Mouse (Mus musculus) spleen, postnatal 10 days (tissue): ENCODE results near the gene Cntnap1.
"Not testable (repeated sequence)": the region's sequence is repeated elsewhere in the genome, so short reads cannot be mapped to it uniquely, and the experiment has no call there.

Source experiments
- DNase-seq, 2 experiments: peaks; one replicate each; pipeline ENCODE4 v3.0.0; 2021 to 2022; ENCODE audit warnings: low spot score in 2 of 2

Cntnap1 gene

DNA sequence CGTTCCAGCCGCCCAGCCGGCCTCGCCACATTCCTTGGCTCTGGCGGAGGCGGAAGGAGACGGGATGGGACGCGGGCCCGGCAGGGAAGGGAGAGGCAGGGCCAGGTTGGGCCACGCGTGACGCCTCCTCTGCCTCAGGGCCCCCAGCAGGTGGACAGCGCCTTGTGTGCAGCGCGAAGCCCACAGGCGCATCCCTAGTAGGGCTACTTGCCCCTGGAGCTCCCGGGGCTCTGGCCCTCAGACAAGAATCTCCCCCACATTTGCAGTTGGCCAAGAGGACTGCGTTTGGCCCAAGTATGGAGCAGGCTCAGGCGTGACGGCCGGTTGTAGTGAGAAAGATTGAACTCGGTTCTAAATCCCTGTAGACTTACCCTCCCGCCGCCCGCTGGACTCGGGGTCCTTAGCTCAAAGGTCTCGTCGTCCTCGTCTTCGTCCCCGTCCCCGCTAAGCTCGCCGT lies at the start of gene Cntnap1:
Gene Cntnap1, plus strand, starts transcription at position 170 of the 457 bp plus-strand sequence.
- peak; percentile 15 to 38 for DNase-seq

GRCm38 (mm10) chr11:101120545-101121188 lies 49.7 kb upstream of the Cntnap1 start:
- peak in 1 of 2 experiments; percentile 41 for DNase-seq

GRCm38 (mm10) chr11:101124494-101124893 lies 45.8 kb upstream of the Cntnap1 start:
- DNase-seq = not testable (repeated sequence)

GRCm38 (mm10) chr11:101125008-101125407 lies 45.3 kb upstream of the Cntnap1 start:
- DNase-seq = not testable (repeated sequence)

GRCm38 (mm10) chr11:101127075-101127474 lies 43.2 kb upstream of the Cntnap1 start:
- peak in 1 of 2 experiments; percentile 53 for DNase-seq

DNA sequence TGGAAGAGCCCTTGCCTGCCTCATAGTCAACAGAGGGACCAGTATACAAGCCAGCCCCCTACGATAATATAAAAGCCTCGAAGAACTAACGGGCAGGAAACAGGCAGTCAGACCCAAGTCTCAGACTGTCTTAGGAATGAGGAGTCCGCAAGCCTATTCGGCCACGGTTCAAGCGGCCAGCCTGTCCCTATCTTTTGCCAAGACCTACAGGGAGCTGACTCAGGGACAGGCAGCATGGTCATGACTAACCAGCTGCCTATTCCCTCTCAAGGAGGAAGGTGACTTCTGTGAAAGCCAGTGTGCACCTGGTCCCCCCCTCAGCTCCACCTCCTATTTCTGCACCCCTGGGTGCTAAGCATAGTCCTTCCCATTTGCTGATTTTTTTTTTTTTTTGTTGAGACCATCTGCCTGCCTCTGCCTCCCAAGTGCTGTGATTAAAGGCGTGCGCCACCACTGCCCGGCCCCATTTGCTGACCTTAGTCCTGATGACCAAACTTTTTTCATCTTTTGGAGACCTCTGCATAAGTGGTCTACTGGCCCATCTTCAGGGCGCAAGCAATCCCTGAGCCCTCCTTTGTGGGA lies 41.2 kb upstream of the Cntnap1 start:
- no peak for DNase-seq

- DNase-seq = peak in 1 of 2 experiments; percentile 24
Measured at GRCm38 (mm10) chr11:101130056-101130756, 40.1 kb upstream of the Cntnap1 start.

DNA sequence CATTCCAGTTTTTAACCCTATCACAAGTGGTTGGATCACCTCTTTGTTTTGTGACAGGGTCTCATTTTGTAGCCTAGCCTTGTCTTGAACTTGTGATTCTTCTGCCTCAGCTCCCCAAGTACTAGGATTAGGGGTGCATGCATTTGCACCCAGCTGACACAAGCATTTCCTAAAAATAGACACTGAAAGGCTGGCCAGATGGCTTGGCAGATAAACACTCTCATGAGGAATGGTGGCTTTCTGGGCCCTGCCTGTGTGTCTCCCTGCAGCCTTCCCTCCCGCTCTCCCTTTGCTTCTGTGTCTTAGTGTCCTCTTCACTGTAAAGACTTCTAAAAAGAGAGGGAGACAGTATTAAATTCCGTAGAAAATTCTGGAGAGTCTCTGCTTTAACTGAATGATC lies 39.1 kb upstream of the Cntnap1 start:
- no peak for DNase-seq

GRCm38 (mm10) chr11:101131701-101132100 lies 38.6 kb upstream of the Cntnap1 start:
- peak in 1 of 2 experiments; percentile 54 for DNase-seq

DNA sequence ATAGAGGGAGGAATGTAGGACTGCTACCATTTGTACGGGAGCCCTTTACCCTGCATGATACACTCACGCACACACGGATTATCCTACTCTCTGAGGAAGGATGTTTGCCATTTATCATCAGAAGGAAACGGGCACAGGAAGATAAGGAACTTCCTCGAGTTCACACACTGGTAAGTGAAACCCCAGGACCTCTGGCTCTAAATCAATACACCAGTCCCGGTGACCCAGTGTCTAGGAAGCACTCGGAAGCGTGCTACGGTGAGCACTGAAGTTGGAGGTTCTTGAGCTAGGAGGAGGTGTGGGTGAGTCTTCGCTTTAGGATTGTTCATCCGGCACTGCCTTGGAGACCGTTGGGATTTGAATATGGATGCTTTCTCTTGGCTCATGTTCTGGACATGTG lies 37.3 kb upstream of the Cntnap1 start:
- no peak for DNase-seq

DNA sequence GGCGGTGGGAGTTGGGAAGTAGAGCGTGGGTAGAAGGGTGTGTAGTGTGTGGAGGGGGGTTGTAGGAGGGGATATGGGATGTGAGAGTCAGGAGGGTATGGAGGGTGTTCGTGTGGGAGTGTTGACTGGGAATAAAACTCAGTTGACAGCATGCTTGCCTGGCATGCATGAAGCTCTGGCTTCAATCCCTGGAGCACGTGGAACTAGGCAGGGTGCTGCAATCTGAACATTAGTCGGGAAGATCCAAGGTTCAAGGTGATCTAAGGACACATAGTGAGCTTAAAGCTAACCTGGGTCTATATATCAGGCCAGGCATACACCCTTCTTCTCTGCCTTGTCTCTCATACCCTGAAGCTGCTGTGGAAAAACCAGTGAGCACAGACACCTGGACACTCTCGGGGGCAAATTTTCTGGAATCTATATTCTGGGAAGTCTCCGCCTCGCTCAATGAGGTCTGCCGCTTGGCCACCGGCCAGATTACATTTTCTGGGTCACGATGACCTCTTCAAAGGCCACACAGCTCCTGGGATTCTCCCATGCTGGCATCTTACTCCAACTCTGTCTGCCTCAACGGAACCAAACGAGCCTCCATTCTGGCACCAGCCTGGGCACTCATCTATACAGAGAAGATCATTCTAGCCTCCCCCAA lies 36.0 kb upstream of the Cntnap1 start:
- no peak for DNase-seq

DNA sequence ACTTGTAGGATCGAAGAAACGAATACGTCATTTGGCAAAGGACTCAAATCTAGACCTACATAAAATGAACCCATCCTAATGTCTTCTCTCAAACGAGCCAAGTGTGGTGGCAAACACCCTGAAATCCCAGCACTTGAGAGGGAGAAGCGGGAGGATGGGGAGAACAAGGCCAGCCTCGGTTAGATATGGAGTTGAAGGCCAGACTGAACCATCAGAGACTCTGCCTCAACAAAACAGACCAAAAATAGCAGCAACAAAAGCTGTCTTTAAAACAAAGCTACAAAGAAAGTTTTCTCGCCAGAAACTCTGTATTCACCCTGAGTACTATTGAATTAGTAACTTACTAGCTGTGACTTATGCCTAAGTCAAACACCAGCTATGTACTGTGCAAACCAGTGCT lies 33.3 kb upstream of the Cntnap1 start:
- DNase-seq = no peak

DNA sequence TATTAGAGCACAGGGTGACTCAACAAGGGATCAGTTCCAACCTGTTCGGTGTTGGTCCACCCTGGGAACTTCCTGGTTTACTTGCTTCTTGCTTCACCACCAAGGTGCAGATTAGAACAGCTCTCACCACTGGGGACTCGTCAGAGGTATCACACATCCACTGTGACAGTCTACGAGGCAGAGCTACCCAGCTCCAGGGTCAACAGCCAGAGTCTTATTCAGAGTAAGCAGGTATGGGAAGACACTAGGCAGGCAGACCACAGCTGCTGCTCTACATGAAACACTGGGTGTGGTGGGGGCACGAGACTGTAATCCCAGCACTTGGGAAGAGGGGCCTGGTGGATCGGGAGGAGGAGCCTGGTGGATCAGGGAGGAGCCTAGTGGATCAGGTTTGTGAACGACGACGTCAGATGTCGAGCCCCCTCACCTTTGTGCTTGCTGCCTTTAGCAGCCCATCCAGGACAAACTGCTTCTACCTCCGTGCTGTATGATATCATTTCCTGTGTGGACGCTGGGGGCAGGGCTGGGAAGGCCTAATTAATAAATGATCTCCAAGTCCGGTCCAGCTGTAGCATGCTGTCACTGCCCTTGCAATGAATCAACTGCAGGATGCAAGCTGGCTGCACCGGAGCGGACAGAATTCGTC lies 31.7 kb upstream of the Cntnap1 start:
- DNase-seq = no peak

DNA sequence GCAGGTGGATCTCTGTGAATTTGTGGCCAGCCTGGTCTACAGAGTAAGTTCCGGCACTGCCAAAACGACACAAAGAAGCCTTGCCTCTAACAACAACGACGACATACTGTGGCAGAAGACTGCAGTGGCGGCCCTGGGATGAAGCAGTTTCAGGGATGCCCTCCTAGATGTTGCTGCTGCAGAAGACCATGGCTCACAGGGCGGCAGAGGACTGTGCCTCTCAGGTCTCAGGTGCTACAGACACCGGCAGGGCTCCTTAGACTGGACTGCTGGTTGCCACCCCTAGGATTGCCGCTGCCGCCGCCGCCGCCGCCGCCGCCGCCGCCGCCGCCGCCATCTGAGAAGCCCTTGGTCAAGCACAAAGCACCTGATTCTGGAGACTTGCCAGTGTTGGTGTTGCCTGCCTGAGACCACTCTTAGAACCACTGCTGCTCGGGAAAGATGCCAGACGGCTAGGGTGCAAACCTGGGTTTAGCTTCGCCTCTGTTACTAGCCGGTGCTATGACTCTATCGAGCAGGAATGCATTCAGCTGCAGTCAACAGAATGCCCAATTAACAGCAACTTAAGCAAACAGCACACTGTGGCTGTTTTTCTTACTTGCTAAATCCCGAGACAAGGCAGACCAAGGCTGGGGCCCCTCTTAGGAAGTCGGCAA lies 30.0 kb upstream of the Cntnap1 start:
- DNase-seq = no peak

DNA sequence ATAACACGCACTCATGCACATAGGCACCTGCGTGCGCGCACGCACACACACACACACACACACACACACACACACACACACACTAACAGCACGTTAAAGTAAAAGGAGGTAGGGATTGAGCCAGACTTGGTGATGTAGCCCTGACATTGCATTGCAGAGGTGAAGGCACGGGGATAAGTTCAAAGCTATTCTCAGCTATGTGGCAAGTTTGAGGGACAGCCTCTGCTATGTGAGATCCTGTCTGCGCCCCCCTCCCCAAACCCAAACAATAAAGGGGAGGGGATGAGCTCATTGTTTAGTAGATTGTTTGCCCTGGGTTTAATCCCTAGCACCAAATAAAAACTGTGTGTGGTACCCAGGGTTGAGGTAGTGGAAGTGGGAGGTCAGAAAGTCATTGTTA lies 29.2 kb upstream of the Cntnap1 start:
- DNase-seq = no peak

DNA sequence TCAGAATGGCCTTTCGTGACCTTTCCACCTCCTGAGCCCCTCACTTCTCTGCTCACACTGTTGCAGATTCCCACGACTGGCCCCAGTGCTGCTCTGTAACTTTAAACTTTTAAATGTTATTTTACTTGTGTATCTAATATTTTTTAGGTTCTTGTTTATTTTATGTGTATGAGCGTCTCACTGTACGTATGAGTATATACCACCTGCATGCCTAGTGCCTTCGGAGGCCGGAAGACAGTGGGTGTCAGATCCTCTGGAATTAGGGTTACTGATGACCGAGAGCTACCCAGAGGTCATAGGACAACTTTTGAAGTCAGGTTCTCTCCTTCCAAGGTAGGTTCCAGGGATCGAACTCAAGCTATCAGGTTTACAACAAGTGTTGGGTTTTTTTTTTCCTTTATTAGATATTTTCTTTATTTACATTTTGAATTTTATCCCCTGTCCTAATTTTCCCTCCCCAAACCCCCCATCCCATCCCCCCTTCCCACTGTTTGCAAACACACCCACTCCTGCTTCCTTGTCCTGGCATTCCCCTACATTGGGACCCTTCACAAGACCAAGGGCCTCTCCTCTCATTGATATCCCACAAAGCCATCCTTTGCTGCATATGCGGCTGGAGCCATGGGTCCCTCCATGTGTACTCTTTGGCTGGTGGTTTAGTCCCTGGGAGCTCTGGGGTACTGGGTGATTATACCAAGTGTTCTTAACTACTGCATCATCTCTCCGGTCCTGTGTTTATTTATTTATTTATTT lies 27.9 kb upstream of the Cntnap1 start:
- no peak for DNase-seq

DNA sequence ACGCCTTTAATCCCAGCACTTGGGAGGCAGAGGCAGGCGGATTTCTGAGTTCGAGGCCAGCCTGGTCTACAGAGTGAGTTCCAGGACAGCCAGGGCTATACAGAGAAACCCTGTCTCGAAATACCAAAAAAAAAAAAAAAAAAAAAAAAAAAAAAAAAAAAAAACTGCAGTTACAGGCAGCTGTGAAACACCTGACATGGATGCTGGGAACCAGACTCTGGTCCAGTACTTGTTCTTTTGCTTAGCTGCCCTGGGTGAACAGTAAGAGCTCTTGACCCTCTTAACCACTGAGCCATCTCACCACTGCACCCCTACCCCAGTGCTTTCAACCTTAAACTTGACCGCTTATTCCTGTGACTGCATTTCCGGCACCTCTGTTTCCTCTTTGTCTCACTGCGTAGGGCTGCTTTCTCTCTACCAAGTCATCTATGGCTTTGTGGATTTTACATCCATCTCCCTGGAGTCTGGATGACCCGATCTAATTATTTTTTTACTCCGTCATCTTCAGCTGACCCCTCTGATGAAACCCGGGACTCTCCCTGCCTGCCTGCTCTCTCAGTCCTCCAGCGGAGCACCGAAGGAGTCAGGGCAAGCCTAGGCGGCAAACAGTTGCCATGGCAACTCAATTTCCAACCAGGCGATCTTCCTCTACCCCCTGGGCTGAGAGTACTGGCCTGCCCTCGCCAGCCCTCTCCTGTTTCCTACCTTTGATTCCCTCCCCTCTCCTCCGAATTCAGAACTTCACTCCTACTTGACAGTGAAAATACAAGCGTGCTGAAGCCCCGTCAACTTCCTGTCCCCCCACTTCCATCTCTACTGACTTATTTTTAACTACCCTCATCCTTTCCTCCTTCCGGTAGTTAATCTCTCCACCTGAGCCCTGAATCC lies 26.7 kb upstream of the Cntnap1 start:
- DNase-seq = peak in 1 of 2 experiments; percentile 40

- DNase-seq = no peak
Measured at GRCm38 (mm10) chr11:101146377-101146776, 23.9 kb upstream of the Cntnap1 start.

- DNase-seq = no peak
Measured at GRCm38 (mm10) chr11:101148751-101149150, 21.6 kb upstream of the Cntnap1 start.
